Mouse (Mus musculus) CH12.LX (cell line): Measurements from ENCODE around the gene Idh2. TPM values are rescaled to one million over a fixed set of nuclear protein-coding genes. Genes with fewer than 3 reads are reported as not detected.

Source experiments
- DNase-seq: peaks from one replicate; pipeline ENCODE4 v3.0.0-alpha.2; 2013; ENCODE audit errors: extremely low read depth
- H3K27ac ChIP-seq: 2 replicates; pipeline ENCODE4 v1.5.1; 2012; ENCODE audit warnings: low read depth, mild to moderate bottlenecking, control low read depth, moderate library complexity; ENCODE audit not compliant: insufficient read depth
- H3K27me3 ChIP-seq: replicated peaks from 2 replicates; pipeline ENCODE3; 2012; ENCODE audit warnings: inconsistent platforms
- H3K36me3 ChIP-seq, 2 experiments: replicated peaks in 1 of 2; 2 replicates each; pipeline versions ENCODE3 to v1.6.1; 2012; ENCODE audit warnings: inconsistent platforms in 1 of 2, low read length in 1 of 2, mild to moderate bottlenecking in 1 of 2, mixed read lengths in 1 of 2, moderate library complexity in 1 of 2; ENCODE audit not compliant: control insufficient read depth in 1 of 2, insufficient read depth in 1 of 2
- H3K4me1 ChIP-seq, 2 experiments: 2 replicates each; pipeline ENCODE4 v1.6.1; 2012; ENCODE audit warnings: inconsistent platforms in 1 of 2, moderate library complexity in 1 of 2; ENCODE audit not compliant: insufficient read depth in 2 of 2, control insufficient read depth in 1 of 2
- H3K4me2 ChIP-seq: 2 replicates; pipeline ENCODE4 v1.6.1; 2012; ENCODE audit warnings: low read depth, mild to moderate bottlenecking, control low read depth; ENCODE audit not compliant: poor library complexity, insufficient read depth, severe bottlenecking
- H3K4me3 ChIP-seq, 3 experiments: fragments of 150-350 bp in 1 of 3; sonication (generic) in 1 of 3; replicated peaks in 1 of 3; 2 replicates each; pipeline versions ENCODE3 to v1.5.1; 2011 to 2012; ENCODE audit warnings: low read depth in 2 of 3, low read length in 2 of 3, mild to moderate bottlenecking in 2 of 3, moderate library complexity in 2 of 3, control low read depth in 1 of 3, improper control_type of control experiment in 1 of 3, inconsistent platforms in 1 of 3, mixed read lengths in 1 of 3; ENCODE audit not compliant: poor library complexity in 1 of 3
- H3K79me2 ChIP-seq: replicated peaks from 2 replicates; pipeline ENCODE4 v1.6.1; 2012; ENCODE audit warnings: mild to moderate bottlenecking, moderate library complexity; ENCODE audit not compliant: control insufficient read depth, poor library complexity, insufficient read depth, severe bottlenecking; ENCODE audit errors: extremely low read depth
- H3K9ac ChIP-seq: 2 replicates; pipeline ENCODE4 v1.6.1; 2012; ENCODE audit warnings: low read depth, mild to moderate bottlenecking, control low read depth, moderate library complexity; ENCODE audit not compliant: insufficient read depth
- H3K9me3 ChIP-seq: replicated peaks from 2 replicates; pipeline ENCODE3; 2012; ENCODE audit warnings: low read length, inconsistent platforms, mixed read lengths
- CTCF ChIP-seq, 2 experiments: IDR thresholded peaks in 1 of 2; conservative IDR thresholded peaks in 1 of 2; 2 replicates each; pipeline ENCODE4 v1.5.1; 2011 to 2012; ENCODE audit warnings: low read depth in 2 of 2, low read length in 2 of 2, improper control_type of control experiment in 1 of 2, inconsistent platforms in 1 of 2, mild to moderate bottlenecking in 1 of 2, moderate library complexity in 1 of 2
- ETS1 ChIP-seq: conservative IDR thresholded peaks from 2 replicates; pipeline ENCODE4 v1.6.1; 2012; ENCODE audit warnings: low read depth, mild to moderate bottlenecking, inconsistent platforms, low read length, improper control_type of control experiment, moderate library complexity
- HCFC1 ChIP-seq: IDR thresholded peaks from 2 replicates; pipeline ENCODE4 v1.6.1; 2012; ENCODE audit warnings: low read depth, mild to moderate bottlenecking, inconsistent platforms, low read length, improper control_type of control experiment
- MAZ ChIP-seq: IDR thresholded peaks from 2 replicates; pipeline ENCODE4 v1.6.1; 2012; ENCODE audit warnings: low read depth, mild to moderate bottlenecking, inconsistent platforms, low read length, improper control_type of control experiment, moderate library complexity
- MEF2A ChIP-seq: IDR thresholded peaks from 2 replicates; pipeline ENCODE4 v1.6.1; 2014; ENCODE audit warnings: low read depth, mild to moderate bottlenecking, inconsistent platforms, low read length, improper control_type of control experiment, borderline replicate concordance
- NRF1 ChIP-seq: IDR thresholded peaks from 2 replicates; pipeline ENCODE4 v1.6.1; 2014; ENCODE audit warnings: low read depth, mild to moderate bottlenecking, inconsistent platforms, low read length, improper control_type of control experiment, moderate library complexity
- POLR2A ChIP-seq: IDR thresholded peaks from 2 replicates; pipeline ENCODE4 v1.6.1; 2011; ENCODE audit warnings: low read depth, mild to moderate bottlenecking, improper control_type of control experiment, low read length
- RAD21 ChIP-seq: IDR thresholded peaks from 2 replicates; pipeline ENCODE4 v1.6.1; 2011; ENCODE audit warnings: low read depth, mild to moderate bottlenecking, low read length, improper control_type of control experiment, moderate library complexity
- SMC3 ChIP-seq: IDR thresholded peaks from 2 replicates; pipeline ENCODE4 v1.6.1; 2011; ENCODE audit warnings: low read depth, low read length, improper control_type of control experiment
- TCF12 ChIP-seq: IDR thresholded peaks from 2 replicates; pipeline ENCODE4 v1.6.1; 2014; ENCODE audit warnings: low read depth, mild to moderate bottlenecking, inconsistent platforms, low read length, improper control_type of control experiment
- USF1 ChIP-seq: IDR thresholded peaks from 2 replicates; pipeline ENCODE4 v1.6.1; 2014; ENCODE audit warnings: low read depth, mild to moderate bottlenecking, inconsistent platforms, low read length, improper control_type of control experiment
- USF2 ChIP-seq: conservative IDR thresholded peaks from 2 replicates; pipeline ENCODE4 v1.6.1; 2011; ENCODE audit warnings: low read depth, low read length, improper control_type of control experiment
- ZC3H11A ChIP-seq: IDR thresholded peaks from 2 replicates; pipeline ENCODE4 v1.6.1; 2012; ENCODE audit warnings: low read depth, mild to moderate bottlenecking, inconsistent platforms, low read length, improper control_type of control experiment
- ZKSCAN1 ChIP-seq: IDR thresholded peaks from 2 replicates; pipeline ENCODE4 v1.6.1; 2012; ENCODE audit warnings: low read depth, inconsistent platforms, low read length, improper control_type of control experiment, borderline replicate concordance
- ZNF384 ChIP-seq: IDR thresholded peaks from 2 replicates; pipeline ENCODE4 v1.6.1; 2012; ENCODE audit warnings: low read depth, low read length, improper control_type of control experiment, inconsistent platforms
- dilution Hi-C: fragments of 300-500 bp; cut with MboI; formaldehyde crosslinking; loops from 2 replicates; pipeline ENCODE4 v1.14.3; 2020; ENCODE audit warnings: low sequenced_read_pairs; ENCODE audit not compliant: extremely low pct_unique_long_range_greater_than_20kb, extremely low pct_ligation_motif_present
- in situ Hi-C: fragments of 300-500 bp; cut with MboI; formaldehyde crosslinking; loops from 3 replicates; pipeline ENCODE4 v1.14.3; 2019; ENCODE audit warnings: low sequenced_read_pairs, low pct_ligation_motif_present, low pct_unique_long_range_greater_than_20kb, mixed read lengths
- polyA plus RNA-seq: library from polyadenylated mRNA; unstranded; fragments of >175 nt; gene quantifications from 2 replicates; pipeline ENCODE4 v1.2.1, GENCODE M21; 2012; ENCODE audit warnings: low read depth; ENCODE audit not compliant: insufficient read length
- total RNA-seq, 2 experiments: library from RNA; depleted of rRNA; stranded (reverse); fragments of 300-350 nt in 1 of 2; fragments of >200 nt in 1 of 2; gene quantifications; 2 replicates each; pipeline ENCODE4 v1.2.3; 2012 to 2014

Gene Idh2
- total and polyA plus RNA-seq, 3 experiments, result 13.6 to 96.4 (median 21.5) TPM

GRCm38 (mm10) chr7:80085970-80086715 lies 29.0 kb downstream of the Idh2 start:
- no peak overlapping the region for H3K9ac ChIP-seq
- peaks cover 34% of the 10 kb centered on the region for H3K9me3 ChIP-seq
- in situ Hi-C loops (no loop called here), dilution Hi-C loops (no loop called here)
- no peak overlapping the region for H3K4me2 ChIP-seq
- peak; percentile 82 for DNase-seq
- H3K4me3 ChIP-seq, result no peak overlapping the region
- H3K27ac ChIP-seq, result no peak overlapping the region
- H3K36me3 ChIP-seq, result peaks cover 69 to 93% of the 10 kb centered on the region in 2 experiments
- no peaks in the 10 kb centered on the region for H3K79me2 ChIP-seq
- H3K27me3 ChIP-seq, result no peaks in the 10 kb centered on the region
- peak; percentile 40; the same call in 1 of the 2 replicates for TF ChIP-seq TCF12
- no peak for TF ChIP-seq ZNF384
- H3K4me1 ChIP-seq, result peaks cover 12 to 49% of the 10 kb centered on the region in 2 experiments

- H3K27me3 ChIP-seq, result no peaks in the 10 kb centered on the region
- in situ Hi-C loops, result no loop called here
- dilution Hi-C loops, result no loop called here
- H3K9ac ChIP-seq, result no peak overlapping the region
- peak; percentile 48 for DNase-seq
- H3K36me3 ChIP-seq, result peaks cover 59 to 83% of the 10 kb centered on the region in 2 experiments
- TF ChIP-seq SMC3, result peak; percentile 91
- TF ChIP-seq MEF2A, result no peak; the same call in 1 of the 2 replicates
- TF ChIP-seq ZC3H11A, result peak; percentile 32; the same call in 1 of the 2 replicates
- TF ChIP-seq MAZ, result no peak
- TF ChIP-seq CTCF (conservative IDR thresholded peaks at IDR 0.05 in 1 of 2, IDR thresholded peaks at IDR 0.05 in 1 of 2; ENCODE audit: low read depth in 2 of 2, low read length in 2 of 2), result peak; percentile 37 to 82; a peak in 3 of 4 replicates
- no peak for TF ChIP-seq NRF1
- no peak for TF ChIP-seq ETS1
- TF ChIP-seq USF1, result no peak
- no peak for TF ChIP-seq USF2
- peak; percentile 68 for TF ChIP-seq RAD21
- TF ChIP-seq POLR2A, result no peak
- peak; percentile 65 for TF ChIP-seq TCF12
- TF ChIP-seq ZKSCAN1, result no peak
- no peak for TF ChIP-seq HCFC1
- TF ChIP-seq, all 38 proteins: peak for 5
- no peak overlapping the region for H3K4me2 ChIP-seq
- peaks cover 2 to 34% of the 10 kb centered on the region in 2 experiments; a peak in 3 of 4 replicates for H3K4me1 ChIP-seq
- no peak overlapping the region for H3K4me3 ChIP-seq
- H3K9me3 ChIP-seq, result peaks cover 37% of the 10 kb centered on the region
- peaks cover 3% of the 10 kb centered on the region; the same call in 1 of the 2 replicates for H3K79me2 ChIP-seq
- no peak overlapping the region for H3K27ac ChIP-seq
These were observed 30.7 kb downstream of the Idh2 start for GRCm38 (mm10) chr7:80084484-80084931.
